Mouse (Mus musculus): ENCODE measurements around the gene Ss18l2. TPM values are rescaled to one million over a fixed set of nuclear protein-coding genes. Genes with fewer than 3 reads are reported as not detected.

Ss18l2 gene
- polyA plus RNA-seq, 1 experiment from 2014 or later: 107 TPM

GRCm38 (mm10) chr9:121704646-121705625 is 5.2 kb upstream of the Ss18l2 start, which contains the start of gene Sec22c:
Gene Sec22c (minus strand): TSS chr9:121705490.
- Histone ChIP-seq H3K4me1 (peaks cover 26% of the 10 kb centered on the region), H3K27me3 (peaks cover 12% of the 10 kb centered on the region; the same call in 1 of the 2 replicates), H3K4me3 (peak within 1 kb of the TSS; percentile 86), H3K27ac (replicated peaks) (peak within 1 kb of the TSS; percentile 69), H3K9ac (replicated peaks) (peak within 1 kb of the TSS; percentile 72), H3K9me3 (no peaks in the 10 kb centered on the region), H3K36me3 (peaks cover 9% of the 10 kb centered on the region), H3K4me2 (replicated peaks) (peak within 1 kb of the TSS; percentile 88)
- peak; percentile 98 for ATAC-seq (ENCODE audit: low FRiP score, low read depth)
- 1% methylated on average over 66 of the region's 69 CpGs for WGBS

- no peak overlapping the region for H3K9ac ChIP-seq (replicated peaks)
- no peak overlapping the region for H3K27ac ChIP-seq (replicated peaks)
- no peak overlapping the region for H3K4me2 ChIP-seq (replicated peaks)
- ATAC-seq (ENCODE audit: low FRiP score, low read depth): no peak
- peaks cover 31% of the 10 kb centered on the region for H3K4me1 ChIP-seq
- 82% methylated on average over 6 of the region's 6 CpGs for WGBS
- peaks cover 12% of the 10 kb centered on the region; the same call in 1 of the 2 replicates for H3K27me3 ChIP-seq
- no peak overlapping the region for H3K4me3 ChIP-seq
- H3K9me3 ChIP-seq: no peaks in the 10 kb centered on the region
- H3K36me3 ChIP-seq: no peaks in the 10 kb centered on the region
Observed at GRCm38 (mm10) chr9:121706029-121706675, 4.0 kb upstream of the Ss18l2 start.

- H3K27ac ChIP-seq (replicated peaks): no peak overlapping the region
- WGBS: 77% methylated on average over 6 of the region's 6 CpGs
- no peak for ATAC-seq (ENCODE audit: low FRiP score, low read depth)
- H3K9me3 ChIP-seq: no peaks in the 10 kb centered on the region
- peaks cover 5% of the 10 kb centered on the region; the same call in 1 of the 2 replicates for H3K36me3 ChIP-seq
- H3K9ac ChIP-seq (replicated peaks): no peak overlapping the region
- H3K27me3 ChIP-seq: peaks cover 12% of the 10 kb centered on the region; the same call in 1 of the 2 replicates
- peaks cover 39% of the 10 kb centered on the region for H3K4me1 ChIP-seq
- no peak overlapping the region for H3K4me3 ChIP-seq
- H3K4me2 ChIP-seq (replicated peaks): no peak overlapping the region
Observed at GRCm38 (mm10) chr9:121707801-121708200, 2.3 kb upstream of the Ss18l2 start.

GRCm38 (mm10) chr9:121708506-121709486 is 1.3 kb upstream of the Ss18l2 start:
- ATAC-seq (ENCODE audit: low FRiP score, low read depth): no peak
- H3K4me1 ChIP-seq: peaks cover 30% of the 10 kb centered on the region
- H3K4me3 ChIP-seq: no peak overlapping the region
- peaks cover 12% of the 10 kb centered on the region; the same call in 1 of the 2 replicates for H3K27me3 ChIP-seq
- 71% methylated on average over 7 of the region's 7 CpGs for WGBS
- H3K36me3 ChIP-seq: peaks cover 9% of the 10 kb centered on the region; the same call in 1 of the 2 replicates
- no peak overlapping the region for H3K27ac ChIP-seq (replicated peaks)
- H3K9ac ChIP-seq (replicated peaks): no peak overlapping the region
- H3K4me2 ChIP-seq (replicated peaks): no peak overlapping the region
- no peaks in the 10 kb centered on the region for H3K9me3 ChIP-seq

- H3K4me3 ChIP-seq: peak overlapping the region; percentile 61
- peaks cover 18% of the 10 kb centered on the region for H3K4me1 ChIP-seq
- H3K4me2 ChIP-seq (replicated peaks): peak overlapping the region; percentile 74
- H3K27me3 ChIP-seq: peaks cover 12% of the 10 kb centered on the region; the same call in 1 of the 2 replicates
- under 1% methylated on average over 18 of the region's 18 CpGs for WGBS
- ATAC-seq (ENCODE audit: low FRiP score, low read depth): peak; percentile 39
- peaks cover 9% of the 10 kb centered on the region; the same call in 1 of the 2 replicates for H3K36me3 ChIP-seq
- H3K9ac ChIP-seq (replicated peaks): peak overlapping the region; percentile 81
- peak overlapping the region; percentile 86 for H3K27ac ChIP-seq (replicated peaks)
- H3K9me3 ChIP-seq: no peaks in the 10 kb centered on the region
Observed at GRCm38 (mm10) chr9:121710584-121710975, 451 bp downstream of the Ss18l2 start.

- 83% methylated on average over 2 of the region's 2 CpGs for WGBS
- H3K27me3 ChIP-seq: no peaks in the 10 kb centered on the region
- H3K4me3 ChIP-seq: no peak overlapping the region
- H3K27ac ChIP-seq (replicated peaks): no peak overlapping the region
- no peak for ATAC-seq (ENCODE audit: low FRiP score, low read depth)
- H3K4me2 ChIP-seq (replicated peaks): no peak overlapping the region
- peaks cover 13% of the 10 kb centered on the region for H3K4me1 ChIP-seq
- no peak overlapping the region for H3K9ac ChIP-seq (replicated peaks)
- H3K36me3 ChIP-seq: peaks cover 9% of the 10 kb centered on the region; the same call in 1 of the 2 replicates
- no peaks in the 10 kb centered on the region for H3K9me3 ChIP-seq
Observed at GRCm38 (mm10) chr9:121717048-121717447, 6.9 kb downstream of the Ss18l2 start.

GRCm38 (mm10) chr9:121718070-121718705 is 8.1 kb downstream of the Ss18l2 start:
- Histone ChIP-seq H3K27ac (replicated peaks) (peak overlapping the region; percentile 98), H3K4me1 (peaks cover 13% of the 10 kb centered on the region), H3K9me3 (no peaks in the 10 kb centered on the region), H3K4me3 (peak overlapping the region; percentile 96), H3K4me2 (replicated peaks) (peak overlapping the region; percentile 61), H3K9ac (replicated peaks) (peak overlapping the region; percentile 96), H3K27me3 (no peaks in the 10 kb centered on the region), H3K36me3 (no peaks in the 10 kb centered on the region)
- ATAC-seq (ENCODE audit: low FRiP score, low read depth): peak; percentile 3; the same call in 1 of the 2 replicates
- WGBS: 71% methylated on average over 15 of the region's 15 CpGs

- Histone ChIP-seq H3K4me2 (replicated peaks) (peak within 1 kb of the TSS; percentile 95), H3K4me3 (peak within 1 kb of the TSS; percentile 96), H3K27me3 (no peaks in the 10 kb centered on the region), H3K36me3 (no peaks in the 10 kb centered on the region), H3K4me1 (peaks cover 13% of the 10 kb centered on the region), H3K9me3 (no peaks in the 10 kb centered on the region), H3K9ac (replicated peaks) (peak within 1 kb of the TSS; percentile 96), H3K27ac (replicated peaks) (peak within 1 kb of the TSS; percentile 98)
- WGBS: under 1% methylated on average over 58 of the region's 61 CpGs
- peak; percentile 99 for ATAC-seq (ENCODE audit: low FRiP score, low read depth)
Observed at GRCm38 (mm10) chr9:121718792-121719318, 8.7 kb downstream of the Ss18l2 start, which contains the start of gene Nktr. Gene Nktr (plus strand): TSS chr9:121719169.

- H3K4me2 ChIP-seq (replicated peaks): peak overlapping the region; percentile 95
- no peaks in the 10 kb centered on the region for H3K9me3 ChIP-seq
- WGBS: under 1% methylated on average over 55 of the region's 87 CpGs
Observed at GRCm38 (mm10) chr9:121719347-121720331, 9.5 kb downstream of the Ss18l2 start.

More at GRCm38 (mm10) chr9:121719347-121720331, 9.5 kb downstream of the Ss18l2 start:
- Histone ChIP-seq H3K36me3 (no peaks in the 10 kb centered on the region), H3K9ac (replicated peaks) (peak overlapping the region; percentile 96), H3K27ac (replicated peaks) (peak overlapping the region; percentile 98), H3K4me3 (peak overlapping the region; percentile 96), H3K4me1 (peaks cover 13% of the 10 kb centered on the region), H3K27me3 (no peaks in the 10 kb centered on the region)
- ATAC-seq (ENCODE audit: low FRiP score, low read depth): peak; percentile 75; the same call in 1 of the 2 replicates

Data from midbrain, embryonic 12.5 days (tissue).